Mouse (Mus musculus): ENCODE results near the gene Apod. TPM values are rescaled to one million over a fixed set of nuclear protein-coding genes. Genes with fewer than 3 reads are reported as not detected.

Gene Apod
- polyA plus RNA-seq, 1 experiment from 2014 or later, result 0.35 TPM

DNA sequence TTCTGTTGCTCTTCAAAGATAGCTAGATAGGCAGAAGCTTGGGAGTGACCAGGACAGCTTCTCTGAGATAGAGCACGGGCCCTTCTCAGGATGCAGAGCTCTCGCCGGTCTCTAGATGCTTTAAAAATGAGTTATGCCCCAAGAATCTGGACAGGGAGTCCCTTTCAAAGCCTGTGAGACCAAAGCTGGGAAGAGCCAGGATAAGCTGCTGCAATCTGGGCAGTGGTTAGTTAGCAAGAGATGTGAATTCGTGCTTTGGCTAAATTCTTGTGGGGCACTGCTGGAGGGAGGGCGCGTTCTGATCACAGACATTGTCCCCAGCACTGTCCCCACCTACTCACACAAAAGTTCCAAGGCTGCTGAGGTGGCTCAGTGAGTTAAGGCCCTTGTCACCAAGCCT, 36.0 kb downstream of the Apod start:
- H3K27ac ChIP-seq, result no peak overlapping the region
- H3K9me3 ChIP-seq (replicated peaks), result no peaks in the 10 kb centered on the region
- ATAC-seq (replicated peaks; ENCODE audit: insufficient number of reproducible peaks, insufficient read depth, low FRiP score, low read depth), result no peak
- H3K4me2 ChIP-seq, result no peak overlapping the region
- 64% methylated on average over 6 of the region's 6 CpGs for WGBS
- H3K4me1 ChIP-seq (replicated peaks), result peaks cover 23% of the 10 kb centered on the region
- H3K9ac ChIP-seq, result no peak overlapping the region
- no peaks in the 10 kb centered on the region for H3K27me3 ChIP-seq
- no peaks in the 10 kb centered on the region for H3K36me3 ChIP-seq
- H3K4me3 ChIP-seq, result no peak overlapping the region

DNA sequence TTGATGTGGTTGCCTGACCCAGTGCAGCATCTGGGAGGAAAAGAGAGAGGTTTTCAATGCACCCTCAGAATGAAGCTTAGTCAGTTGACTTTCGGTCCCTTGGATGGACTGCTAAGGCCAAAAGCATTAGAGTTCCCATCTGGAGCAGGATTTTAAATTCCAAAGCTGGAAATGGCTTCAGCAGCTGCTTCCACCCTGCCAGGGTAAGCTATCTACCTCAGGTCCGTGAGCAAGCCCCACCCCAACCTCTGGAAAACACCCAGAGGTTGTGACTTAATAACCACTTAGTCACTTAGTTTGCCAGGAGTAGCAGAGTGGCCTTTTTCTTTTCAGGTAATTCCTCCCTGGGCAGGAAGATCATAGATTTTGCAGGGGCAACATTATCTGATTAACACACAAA, 36.5 kb downstream of the Apod start:
- Histone ChIP-seq H3K4me3 (no peak overlapping the region), H3K27ac (no peak overlapping the region), H3K4me2 (no peak overlapping the region), H3K9me3 (replicated peaks) (no peaks in the 10 kb centered on the region), H3K36me3 (no peaks in the 10 kb centered on the region), H3K4me1 (replicated peaks) (peaks cover 25% of the 10 kb centered on the region), H3K9ac (no peak overlapping the region), H3K27me3 (no peaks in the 10 kb centered on the region)
- WGBS, result 57% methylated on average over 2 of the region's 2 CpGs
- no peak for ATAC-seq (replicated peaks; ENCODE audit: insufficient number of reproducible peaks, insufficient read depth, low FRiP score, low read depth)

DNA sequence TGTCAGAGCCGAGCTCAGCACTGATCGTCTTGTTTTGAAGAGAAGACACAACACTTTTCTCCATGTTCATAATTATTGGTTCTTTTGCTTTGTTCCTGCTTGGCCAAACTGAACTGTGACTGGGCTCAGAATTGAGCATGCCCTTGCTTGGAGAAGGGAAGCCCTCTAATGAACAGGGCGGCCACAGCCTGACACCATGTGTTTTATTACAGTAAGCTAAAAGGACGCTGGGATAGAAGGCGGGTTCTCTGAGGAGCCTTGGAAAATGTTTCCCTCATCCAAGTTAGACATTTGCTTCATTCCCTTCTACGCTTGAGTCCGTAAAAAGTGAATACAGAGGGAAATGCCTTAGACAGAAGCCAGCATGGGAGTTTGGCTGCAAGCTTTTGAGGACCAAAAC, 37.6 kb downstream of the Apod start:
- Histone ChIP-seq H3K36me3 (no peaks in the 10 kb centered on the region), H3K4me3 (no peak overlapping the region), H3K9ac (no peak overlapping the region), H3K27me3 (no peaks in the 10 kb centered on the region), H3K4me2 (no peak overlapping the region), H3K27ac (peak overlapping the region; percentile 90), H3K9me3 (replicated peaks) (no peaks in the 10 kb centered on the region), H3K4me1 (replicated peaks) (peaks cover 34% of the 10 kb centered on the region)
- no peak for ATAC-seq (replicated peaks; ENCODE audit: insufficient number of reproducible peaks, insufficient read depth, low FRiP score, low read depth)
- WGBS, result 56% methylated on average over 7 of the region's 7 CpGs

DNA sequence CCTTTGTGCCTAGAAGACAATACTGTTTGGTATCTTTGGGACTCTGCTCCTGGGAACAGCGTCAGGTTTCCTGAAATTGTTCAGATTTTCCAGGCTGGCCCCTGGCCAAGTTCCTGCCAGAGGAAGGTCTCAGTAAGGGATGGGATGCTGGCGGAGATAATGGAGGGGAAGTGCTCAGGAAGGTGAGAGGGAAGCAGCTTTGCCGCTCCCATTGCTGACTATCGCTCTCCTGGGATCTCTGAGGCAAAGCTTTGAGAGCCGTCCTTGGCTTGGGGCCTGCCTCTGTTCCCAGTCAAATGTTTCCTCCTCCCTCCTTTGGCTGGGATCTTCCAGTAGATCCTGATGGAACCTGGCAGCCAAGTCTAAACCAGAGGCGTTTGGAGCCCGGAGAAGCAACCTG, 38.1 kb downstream of the Apod start:
- no peaks in the 10 kb centered on the region for H3K36me3 ChIP-seq
- no peak overlapping the region for H3K9ac ChIP-seq
- peak overlapping the region; percentile 90 for H3K27ac ChIP-seq
- H3K4me1 ChIP-seq (replicated peaks), result peaks cover 36% of the 10 kb centered on the region
- H3K9me3 ChIP-seq (replicated peaks), result no peaks in the 10 kb centered on the region
- peak; percentile 50 for ATAC-seq (replicated peaks; ENCODE audit: insufficient number of reproducible peaks, insufficient read depth, low FRiP score, low read depth)
- H3K4me2 ChIP-seq, result no peak overlapping the region
- no peak overlapping the region for H3K4me3 ChIP-seq
- H3K27me3 ChIP-seq, result no peaks in the 10 kb centered on the region
- 37% methylated on average over 7 of the region's 7 CpGs for WGBS

DNA sequence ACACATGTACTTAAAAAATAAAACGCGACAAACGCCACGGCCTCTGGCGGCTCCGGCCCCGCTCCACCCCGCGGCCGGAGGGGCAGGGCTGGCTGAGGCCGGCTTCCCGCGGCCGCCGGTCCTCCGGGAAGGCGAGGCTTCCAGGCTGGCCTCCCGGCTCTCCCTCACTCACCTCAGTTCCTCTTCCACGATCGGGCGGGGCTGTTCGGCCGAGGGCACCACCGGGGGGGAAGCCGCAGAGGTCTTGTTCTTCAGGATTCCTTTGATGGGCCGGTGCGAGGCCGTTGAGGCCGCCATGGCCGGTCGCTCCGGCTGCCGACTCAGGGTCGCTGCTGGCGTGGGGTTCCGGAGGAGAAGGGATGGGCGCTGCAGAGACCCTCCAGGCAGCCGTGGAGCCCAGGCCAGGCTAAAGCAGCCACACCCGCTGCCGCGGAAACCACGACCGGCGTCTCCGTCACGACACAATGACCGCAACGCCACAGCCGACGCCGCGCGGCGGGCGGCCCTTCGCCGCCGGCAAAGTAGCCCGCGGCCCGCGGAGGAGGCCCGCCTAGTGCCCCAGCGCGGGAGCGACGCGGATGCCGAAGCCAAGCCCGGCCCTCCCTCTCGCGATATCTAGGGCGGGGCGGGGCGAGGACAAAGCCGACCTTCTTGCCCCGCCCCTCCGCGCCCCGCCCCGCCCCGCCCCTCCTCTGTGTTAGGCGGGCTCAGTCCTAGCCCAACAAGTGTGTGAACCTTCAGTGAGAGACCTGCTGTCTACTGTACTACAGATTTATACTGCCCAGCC, 39.7 kb downstream of the Apod start, which contains the start of gene Ppp1r2:
Ppp1r2 (minus strand) TSS at position 604 of the 787 bp plus-strand sequence.
- peak within 1 kb of the TSS; percentile 74 for H3K4me3 ChIP-seq
- H3K9me3 ChIP-seq (replicated peaks), result no peaks in the 10 kb centered on the region
- H3K27ac ChIP-seq, result peak within 1 kb of the TSS; percentile 90
- H3K4me2 ChIP-seq, result peak within 1 kb of the TSS; percentile 63
- H3K36me3 ChIP-seq, result no peaks in the 10 kb centered on the region
- no peaks in the 10 kb centered on the region for H3K27me3 ChIP-seq
- peak; percentile 94 for ATAC-seq (replicated peaks; ENCODE audit: insufficient number of reproducible peaks, insufficient read depth, low FRiP score, low read depth)
- H3K4me1 ChIP-seq (replicated peaks), result peaks cover 41% of the 10 kb centered on the region
- WGBS, result under 1% methylated on average over 83 of the region's 83 CpGs
- H3K9ac ChIP-seq, result peak within 1 kb of the TSS; percentile 95

DNA sequence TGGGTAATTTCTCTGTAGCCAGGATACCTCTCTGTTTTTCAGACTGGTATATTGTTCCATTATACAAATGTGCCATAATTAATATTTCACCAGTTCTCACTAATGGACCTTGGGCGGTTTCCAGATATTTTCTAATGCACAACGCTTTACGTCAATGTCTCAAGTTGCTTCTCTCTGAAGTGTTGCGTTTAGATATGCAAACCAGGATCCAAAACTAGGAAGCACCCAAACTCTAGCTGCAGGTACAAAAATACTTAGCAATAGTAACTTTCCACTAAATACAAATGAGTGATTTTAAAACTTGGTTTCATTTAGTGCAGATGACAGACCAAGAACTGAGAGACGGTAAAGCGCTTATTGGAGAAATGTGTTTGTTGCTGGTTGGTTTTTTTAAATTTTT, 40.5 kb downstream of the Apod start:
- H3K4me1 ChIP-seq (replicated peaks), result peaks cover 44% of the 10 kb centered on the region
- H3K27ac ChIP-seq, result peak overlapping the region; percentile 90
- no peaks in the 10 kb centered on the region for H3K36me3 ChIP-seq
- no peak for ATAC-seq (replicated peaks; ENCODE audit: insufficient number of reproducible peaks, insufficient read depth, low FRiP score, low read depth)
- H3K9ac ChIP-seq, result peak overlapping the region; percentile 95
- 2% methylated on average over 6 of the region's 6 CpGs for WGBS
- H3K27me3 ChIP-seq, result no peaks in the 10 kb centered on the region
- H3K9me3 ChIP-seq (replicated peaks), result no peaks in the 10 kb centered on the region
- H3K4me3 ChIP-seq, result peak overlapping the region; percentile 74
- peak overlapping the region; percentile 63 for H3K4me2 ChIP-seq

DNA sequence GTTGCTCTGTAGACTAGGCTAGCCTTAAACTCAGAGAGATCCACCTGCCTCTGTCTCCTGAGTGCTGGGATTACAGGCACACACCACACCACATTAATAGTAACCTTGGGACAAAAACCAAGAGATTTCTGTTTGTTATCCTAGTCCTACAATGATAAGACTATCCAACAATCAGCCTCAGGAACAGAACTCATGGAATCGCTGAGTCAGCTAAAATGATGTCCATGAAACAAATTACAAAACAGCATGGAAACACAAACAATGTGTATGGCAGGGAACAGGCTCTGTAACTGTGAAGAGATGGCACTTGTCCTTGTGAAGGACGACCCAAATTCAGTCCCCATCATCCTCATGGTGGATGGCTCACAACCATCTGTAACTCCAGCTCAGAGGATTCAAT, 47.9 kb downstream of the Apod start:
- H3K4me3 ChIP-seq, result no peak overlapping the region
- no peak overlapping the region for H3K27ac ChIP-seq
- ATAC-seq (replicated peaks; ENCODE audit: insufficient number of reproducible peaks, insufficient read depth, low FRiP score, low read depth), result no peak
- no peaks in the 10 kb centered on the region for H3K27me3 ChIP-seq
- peaks cover 5% of the 10 kb centered on the region; the same call in 1 of the 2 replicates for H3K36me3 ChIP-seq
- H3K4me2 ChIP-seq, result no peak overlapping the region
- WGBS, result 85% methylated on average over 2 of the region's 2 CpGs
- no peak overlapping the region for H3K9ac ChIP-seq
- no peaks in the 10 kb centered on the region for H3K9me3 ChIP-seq (replicated peaks)
- peaks cover 17% of the 10 kb centered on the region; the same call in 1 of the 2 replicates for H3K4me1 ChIP-seq (replicated peaks)

DNA sequence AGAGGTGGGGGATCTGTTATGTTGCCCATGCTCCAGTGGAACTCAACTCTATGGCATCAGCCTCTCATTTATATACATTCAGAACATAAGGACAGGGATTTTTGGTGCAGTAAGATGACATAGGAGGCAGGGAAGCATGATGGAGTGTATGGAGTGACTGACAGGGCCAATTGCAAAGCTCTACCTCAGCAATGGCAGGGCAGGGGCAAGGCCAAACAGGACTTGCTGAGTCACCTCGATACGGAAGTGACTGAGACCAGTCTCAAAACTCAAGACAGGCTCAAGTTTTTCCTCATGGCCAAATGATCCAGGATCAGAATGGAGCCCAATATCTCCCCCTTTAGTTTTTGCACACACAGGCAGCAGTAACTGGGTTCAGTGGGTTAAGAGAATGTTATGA, 58.5 kb downstream of the Apod start:
- Histone ChIP-seq H3K4me3 (no peak overlapping the region), H3K27ac (no peak overlapping the region), H3K9ac (no peak overlapping the region), H3K27me3 (no peaks in the 10 kb centered on the region), H3K36me3 (peaks cover 57% of the 10 kb centered on the region), H3K4me1 (replicated peaks) (no peaks in the 10 kb centered on the region), H3K4me2 (no peak overlapping the region), H3K9me3 (replicated peaks) (no peaks in the 10 kb centered on the region)
- no peak for ATAC-seq (replicated peaks; ENCODE audit: insufficient number of reproducible peaks, insufficient read depth, low FRiP score, low read depth)
- WGBS, result 91% methylated on average over 2 of the region's 2 CpGs

DNA sequence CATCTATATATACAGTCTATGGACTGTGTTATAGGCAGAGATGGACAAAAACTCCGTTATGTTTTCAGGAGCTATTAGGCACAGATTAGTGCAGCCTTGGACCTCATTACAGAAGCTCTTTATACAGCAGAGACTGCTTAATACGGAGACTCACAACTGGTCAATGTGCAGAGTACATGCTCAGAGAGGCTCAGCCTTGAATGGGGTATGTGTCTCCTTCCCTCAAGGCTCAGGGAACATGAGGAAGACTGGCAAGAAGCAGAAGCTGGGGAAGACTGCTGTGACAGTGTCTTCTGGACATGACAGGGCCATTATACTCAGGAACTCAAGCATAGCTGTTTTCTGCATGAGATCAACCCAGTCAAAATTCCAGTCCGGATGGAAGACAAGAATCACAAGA, 58.9 kb downstream of the Apod start:
- no peak overlapping the region for H3K27ac ChIP-seq
- no peak for ATAC-seq (replicated peaks; ENCODE audit: insufficient number of reproducible peaks, insufficient read depth, low FRiP score, low read depth)
- H3K27me3 ChIP-seq, result no peaks in the 10 kb centered on the region
- H3K36me3 ChIP-seq, result peaks cover 54% of the 10 kb centered on the region
- H3K9ac ChIP-seq, result no peak overlapping the region
- no peak overlapping the region for H3K4me2 ChIP-seq
- no peak overlapping the region for H3K4me3 ChIP-seq
- WGBS, result 80% methylated on average over 3 of the region's 3 CpGs
- no peaks in the 10 kb centered on the region for H3K4me1 ChIP-seq (replicated peaks)
- no peaks in the 10 kb centered on the region for H3K9me3 ChIP-seq (replicated peaks)

DNA sequence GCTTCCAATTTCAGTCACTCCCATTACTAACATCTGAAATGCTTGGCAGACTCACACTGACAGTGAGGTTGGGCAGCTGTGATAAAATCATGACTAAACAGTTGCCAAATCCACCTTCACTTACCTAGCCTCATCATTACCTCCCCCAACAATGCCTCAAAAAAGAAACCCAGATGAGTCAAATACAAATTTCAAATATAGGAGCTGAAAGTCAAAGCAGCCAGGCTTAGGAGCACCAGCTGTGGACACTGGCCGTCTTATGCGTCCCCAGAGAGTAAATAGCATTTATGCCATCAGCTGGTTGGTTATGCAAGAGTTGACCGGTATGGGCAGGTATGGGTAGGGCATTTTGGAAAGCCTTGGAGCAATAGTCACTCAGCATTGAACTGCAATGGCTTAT, 65.2 kb downstream of the Apod start:
- 91% methylated on average over 3 of the region's 3 CpGs for WGBS
- ATAC-seq (replicated peaks; ENCODE audit: insufficient number of reproducible peaks, insufficient read depth, low FRiP score, low read depth), result no peak
- H3K4me3 ChIP-seq, result no peak overlapping the region
- no peak overlapping the region for H3K9ac ChIP-seq
- H3K9me3 ChIP-seq (replicated peaks), result no peaks in the 10 kb centered on the region
- H3K27ac ChIP-seq, result no peak overlapping the region
- H3K4me1 ChIP-seq (replicated peaks), result no peaks in the 10 kb centered on the region
- no peak overlapping the region for H3K4me2 ChIP-seq
- no peaks in the 10 kb centered on the region for H3K27me3 ChIP-seq
- peaks cover 12% of the 10 kb centered on the region for H3K36me3 ChIP-seq

DNA sequence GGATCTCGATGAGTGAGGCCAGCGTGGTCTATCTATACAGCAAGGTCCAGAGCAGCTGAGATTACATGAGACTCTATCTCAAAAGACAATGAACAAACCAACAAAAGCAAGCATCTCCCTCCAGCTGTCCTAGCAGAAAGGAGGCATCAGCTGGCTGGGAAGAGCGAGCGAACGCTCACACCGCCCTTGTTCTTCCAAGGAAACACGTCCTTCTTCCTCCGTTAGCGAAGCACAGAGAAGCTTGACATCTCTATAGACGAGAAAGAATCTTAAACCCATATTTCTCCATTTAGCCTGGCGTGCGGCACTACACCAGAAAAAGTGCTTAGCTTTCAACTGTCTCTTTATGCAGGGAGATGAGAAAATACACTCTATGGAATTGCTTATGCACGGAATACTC, 65.9 kb downstream of the Apod start:
- ATAC-seq (replicated peaks; ENCODE audit: insufficient number of reproducible peaks, insufficient read depth, low FRiP score, low read depth), result no peak

DNA sequence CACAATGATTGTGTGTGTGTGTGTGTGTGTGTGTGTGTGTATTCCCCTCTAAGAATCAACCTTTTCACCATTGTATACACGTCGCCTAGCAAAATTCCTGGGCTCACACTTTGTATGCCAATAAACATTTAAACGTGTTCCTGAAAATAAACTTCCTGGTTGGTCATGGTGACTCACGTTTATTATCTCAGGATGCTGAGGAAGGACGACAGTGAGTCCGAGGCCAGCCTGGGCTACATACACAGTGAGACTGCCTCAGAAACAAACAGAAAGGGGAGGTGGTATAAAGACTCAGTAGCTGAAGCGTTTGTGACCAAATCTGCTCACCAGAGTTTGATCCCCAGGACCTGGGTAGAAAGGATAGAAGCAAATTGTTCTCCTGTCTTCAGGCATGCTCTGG, 67.2 kb downstream of the Apod start:
- no peak for ATAC-seq (replicated peaks; ENCODE audit: insufficient number of reproducible peaks, insufficient read depth, low FRiP score, low read depth)
- Histone ChIP-seq H3K27ac (no peak overlapping the region), H3K36me3 (peaks cover 7% of the 10 kb centered on the region), H3K4me2 (no peak overlapping the region), H3K4me3 (no peak overlapping the region), H3K9ac (no peak overlapping the region), H3K27me3 (no peaks in the 10 kb centered on the region), H3K9me3 (replicated peaks) (no peaks in the 10 kb centered on the region), H3K4me1 (replicated peaks) (no peaks in the 10 kb centered on the region)
- 65% methylated on average over 7 of the region's 7 CpGs for WGBS

More for the DNA sequence above, 65.9 kb downstream of the Apod start:
- Histone ChIP-seq H3K4me3 (no peak overlapping the region), H3K9me3 (replicated peaks) (no peaks in the 10 kb centered on the region), H3K9ac (no peak overlapping the region), H3K36me3 (peaks cover 12% of the 10 kb centered on the region), H3K27ac (no peak overlapping the region), H3K4me2 (no peak overlapping the region), H3K27me3 (no peaks in the 10 kb centered on the region), H3K4me1 (replicated peaks) (no peaks in the 10 kb centered on the region)
- WGBS, result 90% methylated on average over 13 of the region's 13 CpGs

All from heart, embryonic 15.5 days (tissue).